Mouse (Mus musculus) embryonic facial prominence, embryonic 11.5 days (tissue): Measurements from ENCODE around the gene Nr1i3. TPM values are rescaled to one million over a fixed set of nuclear protein-coding genes. Genes with fewer than 3 reads are reported as not detected.

ENCODE experiments used
- ATAC-seq: fragments of 200-750 bp; cut with Nextera tagmentation; replicated peaks from 2 replicates; pipeline ENCODE4 v1.8.0; 2017; ENCODE audit warnings: low read depth; ENCODE audit not compliant: insufficient number of reproducible peaks, low FRiP score, low TSS enrichment
- DNase-seq: peaks from one replicate; pipeline ENCODE4 v3.0.0-alpha.2; 2015; ENCODE audit warnings: low spot score
- H3K27ac ChIP-seq: fragments of 300-500 bp; sonication (generic); replicated peaks from 2 replicates; pipeline ENCODE4 v1.5.1; 2014; ENCODE audit warnings: mild to moderate bottlenecking, low read depth, low read length, control low read depth
- H3K27me3 ChIP-seq: fragments of 300-500 bp; sonication (generic); 2 replicates; pipeline ENCODE4 v1.6.1; 2014; ENCODE audit warnings: mild to moderate bottlenecking, low read length, moderate library complexity, mixed read lengths; ENCODE audit not compliant: control insufficient read depth, insufficient read depth
- H3K36me3 ChIP-seq: fragments of 300-500 bp; sonication (generic); replicated peaks from 2 replicates; pipeline ENCODE4 v1.6.1; 2014; ENCODE audit warnings: low read depth, mild to moderate bottlenecking, low read length, moderate library complexity, mixed read lengths; ENCODE audit not compliant: control insufficient read depth, insufficient read depth
- H3K4me1 ChIP-seq: fragments of 300-500 bp; sonication (generic); 2 replicates; pipeline ENCODE4 v1.6.1; 2014; ENCODE audit warnings: low read length, mixed read lengths; ENCODE audit not compliant: control insufficient read depth, insufficient read depth
- H3K4me2 ChIP-seq: fragments of 300-500 bp; sonication (generic); 2 replicates; pipeline ENCODE4 v1.6.1; 2014; ENCODE audit warnings: low read depth, mild to moderate bottlenecking, control low read depth, low read length, moderate library complexity
- H3K4me3 ChIP-seq: fragments of 300-500 bp; sonication (generic); 2 replicates; pipeline ENCODE4 v1.5.1; 2014; ENCODE audit warnings: low read depth, low read length, control low read depth
- H3K9ac ChIP-seq: fragments of 300-500 bp; sonication (generic); replicated peaks from 2 replicates; pipeline ENCODE4 v1.6.1; 2014; ENCODE audit warnings: mild to moderate bottlenecking, control low read depth, low read length
- H3K9me3 ChIP-seq: fragments of 300-500 bp; sonication (generic); replicated peaks from 2 replicates; pipeline ENCODE4 v1.6.1; 2016; ENCODE audit warnings: mild to moderate bottlenecking, low read length, inconsistent platforms, mixed read lengths; ENCODE audit not compliant: control insufficient read depth
- WGBS: fragments of 180-500 bp; shearing (Covaris S2); extraction: QIAGEN DNeasy Blood & Tissue Kit; methylation state at CpG from one replicate; pipeline ENCODE4 v1.1.7; 2014; 5-methylcytosine and 5-hydroxymethylcytosine counted together
- polyA plus RNA-seq: library from polyadenylated mRNA; unstranded; fragments of >200 nt; fragmentation: Nextera tagmentation; extraction: Ambion mirVana; gene quantifications from 2 replicates; pipeline ENCODE4 v1.2.1, GENCODE M21; 2014

Gene Nr1i3
- polyA plus RNA-seq, 1 experiment from 2014 or later = 0.22 TPM

DNA sequence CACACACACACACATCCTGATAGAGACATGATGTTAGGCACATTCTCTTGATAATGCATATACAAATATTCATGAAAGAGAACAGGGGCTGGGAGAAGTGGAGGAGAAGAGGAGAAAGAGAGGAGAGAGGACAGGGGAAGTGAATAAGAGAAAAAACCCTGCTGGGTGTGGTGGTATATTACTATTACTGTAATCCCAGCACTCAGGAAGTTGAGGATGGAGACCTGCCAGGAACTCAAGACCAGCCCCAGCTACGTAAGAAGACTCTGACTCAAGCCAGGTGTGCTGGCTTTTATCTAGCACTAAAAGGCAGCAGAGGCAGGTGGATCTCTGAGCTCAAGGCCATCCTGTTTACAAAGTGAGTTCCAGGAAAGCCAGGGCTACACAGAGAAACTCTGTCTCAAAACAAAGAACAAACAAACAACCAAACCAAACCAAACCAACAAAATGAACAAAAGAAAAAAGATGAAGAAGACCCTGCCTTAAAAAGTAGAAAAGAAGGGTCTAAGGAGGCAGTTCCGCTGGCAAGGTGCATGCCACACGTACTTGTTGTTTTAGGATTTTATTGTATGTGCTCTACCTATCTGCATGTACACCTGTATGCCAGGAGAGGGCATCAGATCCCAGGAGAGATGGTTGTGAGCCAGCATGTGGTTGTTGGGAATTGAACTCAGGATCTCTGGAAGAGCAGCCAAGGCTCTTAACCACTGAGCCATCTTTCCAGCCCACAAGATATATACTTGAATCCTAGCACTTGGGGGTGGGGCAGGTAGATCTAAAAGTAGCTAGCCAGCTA, 50.1 kb downstream of the Nr1i3 start:
- no peak overlapping the region for H3K9ac ChIP-seq
- H3K4me1 ChIP-seq = peaks cover 2% of the 10 kb centered on the region; the same call in 1 of the 2 replicates
- H3K9me3 ChIP-seq = no peaks in the 10 kb centered on the region
- no peaks in the 10 kb centered on the region for H3K36me3 ChIP-seq
- no peak overlapping the region for H3K4me3 ChIP-seq
- H3K27me3 ChIP-seq = no peaks in the 10 kb centered on the region
- no peak for DNase-seq
- no peak for ATAC-seq
- H3K4me2 ChIP-seq = no peak overlapping the region
- H3K27ac ChIP-seq = no peak overlapping the region
- WGBS = 81% methylated on average over 3 of the region's 3 CpGs

DNA sequence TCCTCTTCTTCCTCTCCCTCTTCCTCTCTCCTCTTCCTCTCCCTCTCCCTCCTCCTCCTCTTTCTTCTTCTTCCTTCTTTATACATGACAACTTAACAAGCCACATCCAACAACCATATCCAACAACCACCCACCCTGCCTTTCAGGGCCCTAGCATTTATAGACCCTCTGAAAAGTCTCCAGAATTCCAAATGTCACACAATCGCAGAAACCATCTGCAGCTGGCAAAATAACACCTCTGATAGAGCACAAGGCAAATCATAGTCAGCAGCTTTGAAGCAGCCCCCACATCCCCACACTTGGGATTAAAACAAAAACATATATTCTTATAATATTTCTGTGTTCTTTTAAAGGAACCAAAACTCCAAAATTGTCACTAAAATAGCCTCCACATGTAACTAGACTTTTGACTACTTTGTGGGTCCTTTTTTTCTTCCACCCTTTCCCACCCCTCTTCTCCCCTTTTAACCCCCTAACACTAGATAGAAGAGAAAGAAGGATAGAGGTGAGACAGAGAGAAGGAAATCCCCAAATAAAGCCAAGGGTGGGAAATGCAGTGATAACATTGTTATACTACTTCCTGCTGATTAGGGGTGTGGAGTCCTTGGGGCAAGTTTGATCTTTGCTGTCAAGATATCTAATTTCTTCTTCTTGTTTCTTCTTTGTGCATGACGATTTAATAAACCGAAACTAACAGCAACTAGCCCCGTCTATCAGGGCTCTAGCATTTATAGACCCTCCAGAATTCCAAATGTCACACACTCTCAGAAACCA, 52.4 kb downstream of the Nr1i3 start:
- no peak overlapping the region for H3K4me3 ChIP-seq
- H3K4me1 ChIP-seq = peaks cover 3% of the 10 kb centered on the region
- H3K27me3 ChIP-seq = no peaks in the 10 kb centered on the region
- H3K9me3 ChIP-seq = no peaks in the 10 kb centered on the region
- H3K27ac ChIP-seq = no peak overlapping the region
- DNase-seq = no peak
- H3K9ac ChIP-seq = no peak overlapping the region
- H3K36me3 ChIP-seq = no peaks in the 10 kb centered on the region
- no peak overlapping the region for H3K4me2 ChIP-seq
- WGBS = 68% methylated on average over 4 of the region's 4 CpGs
- ATAC-seq = no peak

DNA sequence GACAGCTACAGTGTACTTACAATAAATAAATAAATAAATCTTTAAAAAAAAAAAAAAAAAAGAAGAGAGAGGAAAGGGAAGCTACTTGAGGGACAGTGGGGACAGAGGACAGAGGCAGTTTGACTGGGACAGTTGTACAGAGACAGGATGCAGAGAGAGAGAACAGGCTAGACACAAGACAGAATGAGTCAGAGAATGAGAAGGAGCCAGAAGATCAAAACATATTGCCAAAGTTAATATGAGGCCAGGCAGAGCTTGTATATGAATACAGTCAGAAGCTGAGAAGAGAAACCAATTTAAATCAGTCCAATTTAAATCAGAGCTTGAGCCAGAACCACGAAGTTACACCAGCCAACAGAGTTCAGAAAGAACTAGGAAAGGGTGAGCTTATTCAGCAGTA, 54.6 kb downstream of the Nr1i3 start:
- Histone ChIP-seq H3K4me3 (no peak overlapping the region), H3K27me3 (no peaks in the 10 kb centered on the region), H3K4me1 (peaks cover 3% of the 10 kb centered on the region), H3K9me3 (no peaks in the 10 kb centered on the region), H3K9ac (no peak overlapping the region), H3K4me2 (no peak overlapping the region), H3K36me3 (peaks cover 4% of the 10 kb centered on the region; the same call in 1 of the 2 replicates), H3K27ac (no peak overlapping the region)
- DNase-seq = no peak
- no peak for ATAC-seq
- WGBS = 62% methylated on average over 1 of the region's 1 CpGs

DNA sequence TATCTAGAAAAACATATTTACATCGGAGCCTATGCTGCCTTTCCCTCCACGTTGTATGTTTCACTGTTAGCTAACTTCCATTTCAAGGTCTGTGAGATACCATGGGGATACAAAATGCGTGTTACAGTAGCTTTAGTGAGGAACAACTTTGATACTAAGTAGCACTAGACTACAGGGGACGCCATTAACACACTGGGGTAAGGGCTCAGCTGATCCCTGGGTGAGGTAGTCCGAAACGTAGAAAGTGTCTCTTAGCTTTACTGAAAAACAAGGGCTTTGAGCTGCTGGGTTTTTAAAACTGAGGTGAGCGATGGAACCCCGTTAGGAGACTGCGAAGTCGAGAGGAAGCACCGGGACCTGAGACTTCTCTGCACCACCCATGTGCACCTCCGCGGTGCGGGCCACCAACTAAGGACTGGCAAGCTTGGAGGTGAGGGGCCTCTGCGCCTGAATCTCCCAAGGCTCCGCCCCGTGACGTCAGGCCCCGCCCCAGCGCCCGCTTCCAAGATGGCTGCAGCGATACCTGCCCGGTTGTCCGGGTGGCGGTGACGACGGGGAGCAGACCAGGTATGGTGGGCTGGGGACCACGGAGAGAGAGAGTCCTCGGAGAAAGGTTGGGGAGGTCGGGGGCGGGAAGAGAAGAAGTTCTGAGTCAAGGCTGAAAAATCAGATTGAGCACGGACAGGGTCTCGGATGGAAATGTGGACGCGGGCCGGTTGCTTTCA, 56.2 kb downstream of the Nr1i3 start, which contains the start of gene B4galt3:
B4galt3 (plus strand) TSS at position 481 of the 725 bp plus-strand sequence.
- Histone ChIP-seq H3K36me3 (peaks cover 4% of the 10 kb centered on the region), H3K9ac (peak within 1 kb of the TSS; percentile 72), H3K27me3 (no peaks in the 10 kb centered on the region), H3K4me2 (peak within 1 kb of the TSS; percentile 93), H3K27ac (no peak within 1 kb of the TSS; the same call in 1 of the 2 replicates), H3K4me3 (peak within 1 kb of the TSS; percentile 80), H3K9me3 (no peaks in the 10 kb centered on the region), H3K4me1 (peaks cover 3% of the 10 kb centered on the region)
- ATAC-seq = peak; percentile 90
- DNase-seq = peak; percentile 94
- 3% methylated on average over 36 of the region's 36 CpGs for WGBS

Other genes with a start within 250 kb of the Nr1i3 start
- 0.52 TPM in 1 of 2 replicates, not detected in the other for gene Fcgr2b, start 237.4 kb upstream of the Nr1i3 start, polyA plus RNA-seq
- 0.17 and 0.22 TPM in 2 replicates for gene Fcgr4, start 195.1 kb upstream of the Nr1i3 start, polyA plus RNA-seq
- 6.5 and 7.9 TPM in 2 replicates for gene Fcgr3, start 149.0 kb upstream of the Nr1i3 start, polyA plus RNA-seq
- 1.4 and 1.7 TPM in 2 replicates for gene Cfap126, start 100.1 kb upstream of the Nr1i3 start, polyA plus RNA-seq
- gene Sdhc, start 63.4 kb upstream of the Nr1i3 start, polyA plus RNA-seq = 252 and 267 TPM in 2 replicates
- 1.1 and 1.9 TPM in 2 replicates for gene Mpz, start 63.3 kb upstream of the Nr1i3 start, polyA plus RNA-seq
- 13.5 and 15.6 TPM in 2 replicates for gene Pcp4l1, start 17.7 kb upstream of the Nr1i3 start, polyA plus RNA-seq
- gene Tomm40l, start 8.5 kb downstream of the Nr1i3 start, polyA plus RNA-seq = 20.2 and 29.9 TPM in 2 replicates
- gene Apoa2, start 11.1 kb downstream of the Nr1i3 start, polyA plus RNA-seq = 3.5 and 3.7 TPM in 2 replicates
- gene Fcer1g, start 20.4 kb downstream of the Nr1i3 start, polyA plus RNA-seq = 19.9 and 22.0 TPM in 2 replicates
- gene Adamts4, start 36.5 kb downstream of the Nr1i3 start, polyA plus RNA-seq = 5.1 and 6.1 TPM in 2 replicates
- gene Ndufs2, start 37.4 kb downstream of the Nr1i3 start, polyA plus RNA-seq = 266 and 272 TPM in 2 replicates
- gene B4galt3, start 56.4 kb downstream of the Nr1i3 start, polyA plus RNA-seq = 56.8 and 60.5 TPM in 2 replicates
- 58.3 and 59.8 TPM in 2 replicates for gene Ppox, start 67.2 kb downstream of the Nr1i3 start, polyA plus RNA-seq
- gene Usp21, start 74.0 kb downstream of the Nr1i3 start, polyA plus RNA-seq = 96.1 and 102 TPM in 2 replicates
- 109 and 114 TPM in 2 replicates for gene Ufc1, start 81.1 kb downstream of the Nr1i3 start, polyA plus RNA-seq
- 51.7 and 56.7 TPM in 2 replicates for gene Dedd, start 115.2 kb downstream of the Nr1i3 start, polyA plus RNA-seq
- gene Nit1, start 131.7 kb downstream of the Nr1i3 start, polyA plus RNA-seq = 29.8 and 31.5 TPM in 2 replicates
- 60.7 and 70.1 TPM in 2 replicates for gene Pfdn2, start 131.7 kb downstream of the Nr1i3 start, polyA plus RNA-seq
- gene Klhdc9, start 146.8 kb downstream of the Nr1i3 start, polyA plus RNA-seq = 1.2 and 1.4 TPM in 2 replicates
- 2.4 and 2.5 TPM in 2 replicates for gene Nectin4, start 156.1 kb downstream of the Nr1i3 start, polyA plus RNA-seq
- gene Arhgap30, start 175.0 kb downstream of the Nr1i3 start, polyA plus RNA-seq = 0.39 and 0.52 TPM in 2 replicates
- 101 and 108 TPM in 2 replicates for gene Usf1, start 197.3 kb downstream of the Nr1i3 start, polyA plus RNA-seq
- gene Tstd1, start 204.9 kb downstream of the Nr1i3 start, polyA plus RNA-seq = 2.2 and 3.2 TPM in 2 replicates
- gene F11r, start 223.6 kb downstream of the Nr1i3 start, polyA plus RNA-seq = 21.1 and 23.1 TPM in 2 replicates